Mouse (Mus musculus): Measurements from ENCODE around the gene Tmem86a. TPM values are rescaled to one million over a fixed set of nuclear protein-coding genes. Genes with fewer than 3 reads are reported as not detected.

Gene Tmem86a
- polyA plus RNA-seq, 1 experiment, result 24.0 TPM

GRCm38 (mm10) chr7:47073536-47074521, 23.4 kb downstream of the Tmem86a start:
- DNase-seq (ENCODE audit: extremely low spot score in 1 of 2, low spot score in 1 of 2), result no peak

GRCm38 (mm10) chr7:47076193-47076592, 25.8 kb downstream of the Tmem86a start:
- DNase-seq (ENCODE audit: extremely low spot score in 1 of 2, low spot score in 1 of 2), result no peak

GRCm38 (mm10) chr7:47076729-47077128, 26.3 kb downstream of the Tmem86a start:
- DNase-seq (ENCODE audit: extremely low spot score in 1 of 2, low spot score in 1 of 2), result no peak

GRCm38 (mm10) chr7:47077451-47077850, 27.1 kb downstream of the Tmem86a start:
- no peak for DNase-seq (ENCODE audit: extremely low spot score in 1 of 2, low spot score in 1 of 2)

- no peak for DNase-seq (ENCODE audit: extremely low spot score in 1 of 2, low spot score in 1 of 2)
Observed at GRCm38 (mm10) chr7:47080868-47081267, 30.5 kb downstream of the Tmem86a start.

GRCm38 (mm10) chr7:47081277-47081676, 30.9 kb downstream of the Tmem86a start:
- DNase-seq (ENCODE audit: extremely low spot score in 1 of 2, low spot score in 1 of 2), result peak in 1 of 2 experiments; percentile 86

- DNase-seq (ENCODE audit: extremely low spot score in 1 of 2, low spot score in 1 of 2), result no peak
Observed at GRCm38 (mm10) chr7:47085075-47085474, 34.7 kb downstream of the Tmem86a start.

- no peak for DNase-seq (ENCODE audit: extremely low spot score in 1 of 2, low spot score in 1 of 2)
Observed at GRCm38 (mm10) chr7:47093935-47094334, 43.5 kb downstream of the Tmem86a start.

- no peak for DNase-seq (ENCODE audit: extremely low spot score in 1 of 2, low spot score in 1 of 2)
Observed at GRCm38 (mm10) chr7:47094969-47095368, 44.6 kb downstream of the Tmem86a start.

GRCm38 (mm10) chr7:47098044-47098443, 47.6 kb downstream of the Tmem86a start:
- DNase-seq (ENCODE audit: extremely low spot score in 1 of 2, low spot score in 1 of 2), result peak; percentile 45 to 75

GRCm38 (mm10) chr7:47099306-47099705, 48.9 kb downstream of the Tmem86a start:
- DNase-seq (ENCODE audit: extremely low spot score in 1 of 2, low spot score in 1 of 2), result peak in 1 of 2 experiments; percentile 47

GRCm38 (mm10) chr7:47100615-47101014, 50.2 kb downstream of the Tmem86a start:
- DNase-seq (ENCODE audit: extremely low spot score in 1 of 2, low spot score in 1 of 2), result no peak

GRCm38 (mm10) chr7:47102970-47103369, 52.6 kb downstream of the Tmem86a start:
- no peak for DNase-seq (ENCODE audit: extremely low spot score in 1 of 2, low spot score in 1 of 2)

GRCm38 (mm10) chr7:47103671-47104414, 53.4 kb downstream of the Tmem86a start:
- DNase-seq (ENCODE audit: extremely low spot score in 1 of 2, low spot score in 1 of 2), result no peak

Other genes starting within 250 kb of the Tmem86a start
- gene Ldha, start 209.1 kb upstream of the Tmem86a start, polyA plus RNA-seq (2012; rRNA removed), result 323 and 354 TPM in 2 replicates
- not detected in 2 replicates for gene Ldhc, start 189.4 kb upstream of the Tmem86a start, polyA plus RNA-seq (2012; rRNA removed)
- 77.6 and 78.8 TPM in 2 replicates for gene Tsg101, start 130.6 kb upstream of the Tmem86a start, polyA plus RNA-seq (2012; rRNA removed)
- gene Uevld, start 92.1 kb upstream of the Tmem86a start, polyA plus RNA-seq (2012; rRNA removed), result 6.3 and 7.7 TPM in 2 replicates
- not detected in 2 replicates for gene Gm9999, start 67.0 kb upstream of the Tmem86a start, polyA plus RNA-seq (2012; rRNA removed)
- gene Spty2d1, start 42.2 kb upstream of the Tmem86a start, polyA plus RNA-seq (2012; rRNA removed), result 8.9 and 9.7 TPM in 2 replicates
- gene Ptpn5, start 83.1 kb downstream of the Tmem86a start, polyA plus RNA-seq (2012; rRNA removed), result 124 and 139 TPM in 2 replicates
- gene Mrgpra6, start 154.3 kb downstream of the Tmem86a start, polyA plus RNA-seq (2012; rRNA removed), result not detected in 2 replicates
- gene Mrgpra9, start 202.2 kb downstream of the Tmem86a start, polyA plus RNA-seq (2012; rRNA removed), result not detected in 2 replicates